Mouse (Mus musculus): ENCODE measurements around the gene Decr2.

Gene Decr2

GRCm38 (mm10) chr17:26055164-26055563 is 35.0 kb downstream of the Decr2 start:
- POLR2A ChIA-PET, result interaction anchor here in 3 of 4 experiments (0.9 to 10.8 kb wide), 10 partner anchors 9 to 69 kb away, joined by 3 to 79 read pairs (median 4); partner anchors contain the start of genes Rab11fip3 (in 2 of the 3), Capn15 (in 1 of the 3) and Decr2 (in 1 of the 3)
- CTCF ChIA-PET, result interaction anchor here in 2 of 4 experiments (0.6 to 2.8 kb wide), 3 partner anchors 35 to 213 kb away, joined by 5 to 7 read pairs (median 5); partner anchors contain the start of gene Decr2 (in 1 of the 2)

- ChIA-PET CTCF (interaction anchor here (0.5 to 2.8 kb wide), 15 partner anchors 13 to 214 kb away, joined by 3 to 16 read pairs (median 5); partner anchors contain the start of gene Decr2 (in 2 of the 4)), POLR2A (interaction anchor here in 3 of 4 experiments (1.0 to 10.8 kb wide), 14 partner anchors 9 to 69 kb away, joined by 3 to 79 read pairs (median 4); partner anchors contain the start of genes Rab11fip3 (in 3 of the 3), Capn15 (in 2 of the 3) and Decr2 (in 1 of the 3))
Observed at GRCm38 (mm10) chr17:26054133-26054845, 35.8 kb downstream of the Decr2 start.

GRCm38 (mm10) chr17:26052706-26053105 is 37.4 kb downstream of the Decr2 start:
- ChIA-PET CTCF (interaction anchor here in 3 of 4 experiments (0.6 to 2.8 kb wide), 5 partner anchors 11 to 1908 kb away, joined by 3 to 7 read pairs (median 6); partner anchors contain the start of gene Decr2 (in 1 of the 3)), POLR2A (interaction anchor here in 2 of 4 experiments (0.8 to 10.8 kb wide), 6 partner anchors 10 to 35 kb away, joined by 3 to 79 read pairs (median 4); partner anchors contain the start of gene Rab11fip3 (in 2 of the 2))

GRCm38 (mm10) chr17:26052074-26052473 is 38.1 kb downstream of the Decr2 start:
- CTCF ChIA-PET, result interaction anchor here in 2 of 4 experiments (0.6 to 1.2 kb wide), 2 partner anchors 11 to 38 kb away, joined by 3 to 5 read pairs; partner anchors contain the start of gene Decr2 (in 1 of the 2)

GRCm38 (mm10) chr17:26048118-26048517 is 42.0 kb downstream of the Decr2 start:
- ChIA-PET POLR2A (interaction anchor here in 2 of 4 experiments (0.6 to 2.3 kb wide), 9 partner anchors 9 to 903 kb away, joined by 3 to 8 read pairs (median 4); partner anchors contain the start of genes Luc7l (in 1 of the 2) and Rab11fip3 (in 1 of the 2)), CTCF (interaction anchor here in 3 of 4 experiments (0.6 to 1.2 kb wide), 3 partner anchors 11 to 169 kb away, joined by 3 to 4 read pairs (median 3); no protein-coding TSS in a partner anchor)

More at GRCm38 (mm10) chr17:26052074-26052473, 38.1 kb downstream of the Decr2 start:
- POLR2A ChIA-PET, result interaction anchor here in 2 of 4 experiments (1.2 to 10.8 kb wide), 5 partner anchors 8 to 35 kb away, joined by 3 to 79 read pairs (median 4); partner anchors contain the start of gene Rab11fip3 (in 1 of the 2)

- POLR2A ChIA-PET, result interaction anchor here in 3 of 4 experiments (0.5 to 2.3 kb wide), 4 partner anchors 8 to 497 kb away, joined by 3 to 7 read pairs (median 4); no protein-coding TSS in a partner anchor
Observed at GRCm38 (mm10) chr17:26046253-26046997, 43.7 kb downstream of the Decr2 start.

GRCm38 (mm10) chr17:26045285-26045684 is 44.9 kb downstream of the Decr2 start:
- ChIA-PET POLR2A (interaction anchor here in 1 of 4 experiments (1.5 kb wide), 1 partner anchor 9 kb away, joined by 3 read pairs; no protein-coding TSS in a partner anchor), CTCF (interaction anchor here in 2 of 4 experiments (0.5 to 0.6 kb wide), 2 partner anchors 17 to 36 kb away, joined by 3 to 4 read pairs; no protein-coding TSS in a partner anchor)

More at GRCm38 (mm10) chr17:26046253-26046997, 43.7 kb downstream of the Decr2 start:
- CTCF ChIA-PET, result interaction anchor here in 1 of 4 experiments (0.6 kb wide), 1 partner anchor 15 kb away, joined by 3 read pairs; no protein-coding TSS in a partner anchor

- POLR2A ChIA-PET, result interaction anchor here in 1 of 4 experiments (1.6 kb wide), 1 partner anchor 26 kb away, joined by 5 read pairs; the partner anchor contains the start of gene Rab11fip3
Observed at GRCm38 (mm10) chr17:26043249-26043636, 46.9 kb downstream of the Decr2 start.

GRCm38 (mm10) chr17:26042599-26043248 is 47.4 kb downstream of the Decr2 start:
- ChIA-PET CTCF (interaction anchor here in 3 of 4 experiments (0.9 to 1.1 kb wide), 3 partner anchors 31 to 33 kb away, joined by 3 read pairs; no protein-coding TSS in a partner anchor), POLR2A (interaction anchor here in 2 of 4 experiments (1.0 to 2.0 kb wide), 3 partner anchors 12 to 26 kb away, joined by 3 to 7 read pairs (median 5); partner anchors contain the start of gene Rab11fip3 (in 1 of the 2))

More at GRCm38 (mm10) chr17:26043249-26043636, 46.9 kb downstream of the Decr2 start:
- CTCF ChIA-PET, result interaction anchor here in 3 of 4 experiments (0.9 to 1.1 kb wide), 3 partner anchors 31 to 33 kb away, joined by 3 read pairs; no protein-coding TSS in a partner anchor

- CTCF ChIA-PET, result interaction anchor here (0.5 to 2.0 kb wide), 66 partner anchors 9 to 1714 kb away, joined by 3 to 22 read pairs (median 4); partner anchors contain the start of genes Decr2 (in 4 of the 4), Rab11fip3 (in 2 of the 4), AC134908.4 (in 1 of the 4) and Capn15 (in 1 of the 4)
- POLR2A ChIA-PET, result interaction anchor here in 3 of 4 experiments (0.6 to 2.0 kb wide), 21 partner anchors 8 to 101 kb away, joined by 3 to 10 read pairs (median 3); partner anchors contain the start of genes Capn15 (in 1 of the 3), Decr2 (in 1 of the 3) and Rab11fip3 (in 1 of the 3)
Observed at GRCm38 (mm10) chr17:26041111-26041802, 48.9 kb downstream of the Decr2 start.

GRCm38 (mm10) chr17:26040711-26041110 is 49.4 kb downstream of the Decr2 start:
- ChIA-PET POLR2A (interaction anchor here in 2 of 4 experiments (0.7 to 2.0 kb wide), 12 partner anchors 8 to 55 kb away, joined by 3 to 10 read pairs (median 4); partner anchors contain the start of genes Capn15 (in 1 of the 2) and Decr2 (in 1 of the 2)), CTCF (interaction anchor here (0.6 to 2.0 kb wide), 40 partner anchors 8 to 675 kb away, joined by 3 to 22 read pairs (median 5); partner anchors contain the start of genes Decr2 (in 3 of the 4), AC134908.4 (in 1 of the 4), Chtf18 (in 1 of the 4) and Crebrf (in 1 of the 4))

- ChIA-PET CTCF (interaction anchor here (0.5 to 1.6 kb wide), 11 partner anchors 9 to 199 kb away, joined by 4 to 8 read pairs (median 4); no protein-coding TSS in a partner anchor), POLR2A (interaction anchor here in 2 of 4 experiments (0.7 to 1.6 kb wide), 6 partner anchors 9 to 164 kb away, joined by 3 to 8 read pairs (median 3); partner anchors contain the start of gene Rab11fip3 (in 1 of the 2))
Observed at GRCm38 (mm10) chr17:26032037-26032436, 58.1 kb downstream of the Decr2 start.

- ChIA-PET POLR2A (interaction anchor here in 3 of 4 experiments (0.6 to 1.6 kb wide), 6 partner anchors 9 to 45 kb away, joined by 3 to 8 read pairs (median 4); partner anchors contain the start of gene Rab11fip3 (in 1 of the 3)), CTCF (interaction anchor here (0.5 to 1.6 kb wide), 10 partner anchors 10 to 200 kb away, joined by 3 to 8 read pairs (median 4); no protein-coding TSS in a partner anchor)
Observed at GRCm38 (mm10) chr17:26031583-26031982, 58.6 kb downstream of the Decr2 start.

All from embryonic stem cell, embryonic (primary cell).